Mouse (Mus musculus) testis, adult 2 months (tissue): ENCODE measurements around the gene Wnk2.

Experiments
- CTCF ChIP-seq: fragments of 200-500 bp; IDR thresholded peaks from 2 replicates; pipeline ENCODE4 v1.5.1; 2012; ENCODE audit warnings: low read depth, mild to moderate bottlenecking, inconsistent platforms, low read length, moderate library complexity; ENCODE audit not compliant: control insufficient read depth, insufficient read depth, insufficient replicate concordance
- POLR2A ChIP-seq: fragments of 200-500 bp; IDR thresholded peaks from 2 replicates; pipeline ENCODE4 v1.6.1; 2012; ENCODE audit warnings: low read depth, mild to moderate bottlenecking, inconsistent platforms, low read length, moderate library complexity; ENCODE audit not compliant: control insufficient read depth

GRCm38 (mm10) chr13:49147858-49148226 lies at the start of gene Wnk2:
- TF ChIP-seq CTCF (no peak), POLR2A (no peak)
